Mouse (Mus musculus): ENCODE measurements around the gene Kpna4.

GRCm38 (mm10) chr3:69118827-69119226, 8.1 kb downstream of the Kpna4 start:
- no peak for TF ChIP-seq CTCF (IDR thresholded peaks at IDR 0.05; ENCODE audit: low read depth)
- TF ChIP-seq EP300 (IDR thresholded peaks at IDR 0.05; ENCODE audit: low read depth) = no peak

Measured in heart, postnatal 0 days (tissue).